Mouse (Mus musculus): ENCODE data around the gene Ddx19a.
"Not testable (repeated sequence)": the region's sequence is repeated elsewhere in the genome, so short reads cannot be mapped to it uniquely, and the experiment has no call there.

The Ddx19a gene

DNA sequence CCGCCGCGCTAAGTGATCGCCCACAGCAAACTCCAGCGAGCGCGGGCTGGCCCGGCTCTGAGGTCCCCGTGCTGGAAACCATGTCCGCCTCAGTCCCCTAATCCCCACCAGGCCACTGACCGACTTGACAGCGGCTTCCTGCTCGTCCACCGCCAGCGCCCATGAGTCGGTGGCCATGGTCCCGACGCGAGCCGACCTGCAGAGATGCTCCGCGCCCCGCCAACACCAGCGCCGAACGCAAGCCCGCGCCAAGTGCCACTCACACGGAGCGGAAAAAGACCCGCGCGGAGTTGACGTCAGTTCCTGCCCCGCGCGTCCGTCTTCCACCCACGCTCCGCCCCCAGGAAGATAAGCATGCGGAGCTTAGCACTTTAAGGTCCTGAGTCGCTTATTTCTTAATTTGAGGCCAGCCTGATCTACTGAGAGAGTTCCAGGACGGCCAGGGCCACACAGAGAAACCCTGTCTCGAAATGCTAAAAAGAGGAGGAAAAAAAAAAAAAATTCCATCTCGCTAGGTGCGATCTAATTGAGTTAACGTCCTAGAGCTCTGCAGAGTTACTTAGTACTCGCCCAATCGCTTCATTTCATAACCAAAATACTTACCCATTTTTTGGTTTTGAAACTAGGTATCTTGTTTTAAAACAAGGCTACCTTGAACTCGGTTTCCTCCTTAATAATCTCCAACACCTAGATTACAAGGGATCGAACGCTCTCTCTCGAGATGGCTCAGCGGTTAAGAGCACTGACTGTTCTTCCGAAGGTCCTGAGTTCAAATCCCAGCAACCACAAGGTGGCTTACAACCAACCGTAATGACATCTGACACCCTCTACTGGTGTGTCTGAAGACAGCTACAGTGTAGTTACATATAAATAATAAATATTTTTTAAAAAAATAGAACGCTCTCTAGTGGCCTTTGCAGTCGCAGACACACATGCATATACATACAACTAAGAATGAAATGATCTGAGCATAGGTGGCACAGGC lies at the start of gene Ddx19a:
Gene Ddx19a (minus strand): TSS at position 254 of the 985 bp plus-strand sequence.
- peak; percentile 78 to 92 for DNase-seq (ENCODE audit: low spot score in 2 of 2)

DNA sequence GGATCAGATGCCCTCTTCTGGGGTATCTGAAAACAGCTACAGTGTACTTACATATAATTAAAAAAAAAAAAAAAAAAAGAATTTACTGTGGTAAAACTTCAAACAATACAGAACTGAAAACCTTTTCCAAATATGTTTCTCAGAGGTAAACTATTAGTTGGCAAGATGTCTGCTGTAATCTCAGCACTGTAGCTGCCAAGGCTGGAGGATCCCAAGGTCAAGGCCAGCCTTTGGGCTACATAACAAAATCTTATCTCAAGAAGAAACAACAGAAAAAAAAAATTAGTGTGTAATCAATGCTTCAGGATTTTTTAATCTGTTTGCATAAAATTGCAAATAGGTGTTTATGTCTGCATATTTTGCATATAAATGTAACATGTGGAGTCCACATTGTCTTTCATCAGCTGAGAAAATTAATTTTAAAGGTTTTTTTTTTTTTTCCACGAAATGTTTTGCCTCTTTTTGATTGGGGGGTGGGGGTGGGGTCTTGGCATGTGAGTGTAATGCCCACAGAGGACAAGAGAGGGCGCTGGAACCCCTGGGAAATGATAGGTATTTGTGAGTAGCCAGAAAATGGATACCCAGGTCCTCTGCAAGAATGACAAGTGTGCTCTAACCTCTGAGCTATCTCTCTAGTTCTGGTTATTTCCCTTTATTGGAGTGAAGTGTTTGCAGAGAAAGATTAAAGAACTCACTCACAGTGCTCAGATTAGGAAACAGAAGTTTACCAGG lies 46.6 kb upstream of the Ddx19a start:
- DNase-seq (ENCODE audit: low spot score in 2 of 2), result no peak

DNA sequence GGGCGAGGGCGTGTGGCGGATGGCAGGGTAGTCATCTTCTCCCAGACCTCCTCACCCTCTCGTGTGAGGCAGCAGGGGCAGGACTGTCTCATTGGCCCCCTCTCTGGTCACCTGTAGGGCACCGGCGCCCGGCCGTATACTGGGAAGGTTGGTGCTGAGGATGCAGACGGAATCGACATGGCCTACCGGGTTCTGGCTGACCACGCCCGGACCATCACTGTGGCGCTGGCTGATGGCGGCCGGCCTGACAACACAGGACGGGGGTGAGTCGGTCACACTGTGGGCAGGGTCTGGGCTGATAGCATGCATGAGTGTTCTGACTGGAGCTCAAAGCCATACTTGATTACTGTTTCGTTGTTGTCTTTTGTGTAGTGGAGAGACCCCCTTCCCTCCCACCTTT lies 44.9 kb upstream of the Ddx19a start:
- DNase-seq (ENCODE audit: low spot score in 2 of 2), result no peak

DNA sequence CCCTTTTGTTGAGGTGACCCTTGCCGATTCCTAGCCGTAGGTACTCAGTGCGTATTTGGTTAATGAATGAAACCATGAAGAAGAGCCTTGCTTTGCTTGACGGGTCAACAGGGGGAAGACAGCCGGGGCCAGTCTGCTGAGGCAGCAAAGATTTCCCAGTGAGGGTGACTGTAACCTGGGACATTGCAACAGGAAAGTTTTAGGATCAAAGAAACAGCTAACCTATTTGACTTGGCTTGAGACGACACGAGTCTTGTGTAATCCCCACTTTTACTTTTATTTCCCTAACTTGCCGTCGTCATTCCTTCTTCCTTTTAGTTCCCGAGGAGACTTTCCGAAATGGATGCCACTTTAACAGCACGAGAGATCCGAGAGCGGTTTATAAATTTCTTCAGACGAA lies 39.0 kb upstream of the Ddx19a start:
- DNase-seq (ENCODE audit: low spot score in 2 of 2), result no peak

DNA sequence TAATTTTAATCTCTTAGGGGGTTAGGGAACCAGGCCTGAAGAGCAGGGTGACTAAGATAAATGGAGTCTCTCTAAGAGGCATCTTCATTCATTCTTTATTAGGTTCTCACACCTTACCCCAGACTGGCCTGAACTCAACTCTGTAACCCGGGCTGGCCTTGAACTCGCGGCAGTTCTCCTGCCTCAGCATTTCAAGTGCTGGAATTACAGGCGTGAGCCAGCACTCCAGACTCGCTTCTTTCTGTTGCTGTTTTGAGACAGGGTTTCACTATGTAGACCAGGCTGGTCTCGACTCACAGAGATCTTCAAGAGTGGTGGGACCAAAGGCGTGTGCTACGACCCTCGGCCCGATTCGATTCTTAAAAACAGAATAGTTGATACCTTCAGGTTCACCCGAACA lies 36.7 kb upstream of the Ddx19a start:
- DNase-seq (ENCODE audit: low spot score in 2 of 2), result peak in 1 of 2 experiments; percentile 68

DNA sequence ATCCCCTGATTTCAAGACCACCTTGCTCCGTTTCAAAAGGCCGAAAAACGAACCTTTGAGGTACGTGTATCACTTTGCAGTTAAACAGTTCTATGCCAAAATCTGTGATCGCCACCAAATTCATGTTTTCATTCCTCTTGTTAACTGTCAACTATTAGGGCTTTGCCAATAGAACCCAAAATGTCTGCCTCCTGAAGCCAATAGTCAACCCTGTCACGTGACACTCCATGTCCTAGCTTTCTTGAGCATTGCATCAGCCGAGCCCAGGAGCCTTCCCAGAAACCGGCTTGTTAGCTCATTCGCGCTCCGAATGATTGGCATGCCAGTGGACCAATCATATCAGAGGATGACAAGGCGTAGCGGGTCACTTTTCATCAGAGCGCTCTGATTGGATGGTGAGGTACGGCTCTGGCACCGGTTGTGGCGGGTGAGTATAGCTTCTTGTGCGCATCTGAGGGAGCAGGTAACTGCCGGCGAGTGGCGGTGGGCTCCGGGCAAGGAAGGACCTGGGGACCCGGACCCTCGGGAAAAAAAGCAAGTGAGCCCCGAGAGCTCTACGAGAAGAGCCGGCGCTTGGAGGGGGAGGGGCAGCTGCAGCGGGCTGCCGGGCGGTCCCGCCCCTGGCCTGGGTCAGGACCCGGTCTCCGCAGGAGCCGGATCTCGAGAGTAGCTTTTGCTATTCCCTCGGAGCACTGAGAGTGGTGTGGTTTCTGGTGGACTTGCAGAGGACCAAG lies 36.0 kb upstream of the Ddx19a start:
- DNase-seq (ENCODE audit: low spot score in 2 of 2), result peak; percentile 94 to 96

DNA sequence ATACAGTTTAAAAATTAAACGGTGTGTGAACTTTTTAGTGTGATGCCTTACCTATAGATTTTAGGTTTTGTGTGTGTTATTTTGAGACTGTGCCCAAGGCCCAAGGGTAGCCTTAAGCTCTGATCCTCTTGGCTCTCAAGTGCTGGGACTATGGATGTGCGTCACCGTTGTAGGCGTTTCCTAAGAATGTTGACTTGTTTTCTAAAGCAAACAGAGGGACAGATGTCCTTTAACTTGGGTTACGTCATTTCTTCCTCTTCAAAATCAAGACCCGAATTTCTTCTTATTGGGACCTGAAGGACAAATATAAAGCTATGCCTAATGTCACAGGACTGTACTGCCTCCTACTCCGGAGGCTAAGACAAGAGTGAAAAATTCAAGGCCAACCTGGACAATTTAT lies 35.3 kb upstream of the Ddx19a start, which contains the start of gene Aars:
Gene Aars (plus strand): TSS at position 229 of the 400 bp plus-strand sequence.
- no peak for DNase-seq (ENCODE audit: low spot score in 2 of 2)

DNA sequence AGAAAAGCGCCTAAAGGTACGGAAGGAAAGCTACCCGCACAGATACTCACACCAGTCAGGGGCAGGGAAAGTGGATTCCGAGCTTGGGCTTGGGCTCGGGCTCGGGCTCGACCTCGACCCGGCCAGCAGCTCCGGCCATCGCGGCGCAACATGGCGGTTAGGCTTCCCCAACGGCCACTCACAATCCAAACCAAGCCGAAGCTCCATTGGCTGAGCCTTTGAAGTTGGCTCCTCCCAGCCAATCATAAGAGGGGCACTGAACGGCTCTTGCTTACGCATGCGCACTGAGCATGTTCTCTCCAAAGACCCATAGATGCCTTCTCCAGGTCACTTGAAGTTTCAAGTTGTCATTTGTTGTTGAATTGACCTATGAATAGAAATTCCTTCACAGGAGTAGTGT lies 34.0 kb upstream of the Ddx19a start, which contains the start of gene Ddx19b:
Gene Ddx19b (minus strand): TSS at position 180 of the 400 bp plus-strand sequence.
- DNase-seq (ENCODE audit: low spot score in 2 of 2), result no peak

DNA sequence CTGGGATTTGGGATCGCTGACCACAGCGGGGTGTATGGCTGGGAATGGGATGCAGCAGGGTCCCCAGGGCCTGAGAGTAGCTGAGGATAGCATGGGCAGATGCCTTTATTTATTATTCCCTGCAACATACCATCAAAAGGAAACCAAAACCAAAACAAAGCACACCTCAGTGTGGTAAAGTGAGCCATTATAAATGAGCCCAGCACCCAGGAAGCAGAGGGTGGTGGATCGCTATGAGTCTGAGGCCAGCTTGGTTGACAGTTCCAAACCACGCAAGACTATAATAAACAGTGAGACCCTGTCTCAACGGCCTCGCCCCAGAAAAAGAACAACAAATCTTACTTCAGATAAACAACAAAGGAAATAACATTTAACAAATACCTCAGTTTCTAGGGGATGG lies 32.4 kb upstream of the Ddx19a start:
- DNase-seq (ENCODE audit: low spot score in 2 of 2), result no peak

DNA sequence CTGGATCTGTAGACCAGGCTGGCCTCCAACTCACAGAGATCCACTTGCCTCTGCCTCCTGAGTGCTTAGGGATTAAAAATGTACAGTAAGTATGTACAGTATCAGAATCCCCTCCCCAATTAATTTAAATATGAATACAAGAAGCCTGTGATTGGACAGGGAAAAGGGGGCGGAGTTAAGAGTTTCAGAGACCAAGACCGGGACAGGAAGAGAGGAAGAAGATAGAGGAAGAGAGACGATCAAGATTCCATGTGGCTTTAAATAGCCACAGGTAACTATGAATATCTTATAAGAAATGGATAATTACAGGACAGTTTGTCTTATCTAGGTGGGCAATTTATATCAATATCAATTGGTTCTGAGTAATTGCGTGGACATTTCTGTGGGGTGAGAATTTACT lies 32.0 kb upstream of the Ddx19a start:
- DNase-seq (ENCODE audit: low spot score in 2 of 2), result no peak

DNA sequence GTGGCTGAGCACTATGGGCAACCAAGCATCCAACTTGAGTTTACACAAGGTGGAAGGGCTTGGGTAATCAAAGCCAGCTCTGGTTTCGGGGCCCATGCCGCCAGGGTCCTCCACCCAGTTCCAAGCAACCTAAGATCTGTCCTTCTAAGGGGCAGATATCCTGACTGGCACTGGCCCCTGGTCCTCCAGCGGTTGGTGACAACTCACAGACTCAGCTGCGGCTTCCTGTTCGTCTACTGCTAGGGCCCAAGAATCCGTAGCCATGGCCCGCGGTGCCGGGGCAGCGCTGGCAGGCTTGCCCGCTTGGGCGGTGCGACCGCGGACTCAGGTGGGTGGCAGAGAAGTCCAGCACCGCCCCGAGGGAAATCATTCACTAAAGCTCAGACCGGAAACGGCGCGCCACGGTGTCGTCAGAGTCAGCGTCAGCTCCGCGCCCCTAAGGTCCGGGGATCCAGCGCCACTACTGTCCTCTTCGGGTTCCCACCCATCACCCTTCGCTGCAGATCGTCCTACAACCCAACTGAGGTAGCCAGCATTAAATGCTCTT lies 29.9 kb upstream of the Ddx19a start:
- DNase-seq (ENCODE audit: low spot score in 2 of 2), result peak; percentile 76 to 88

DNA sequence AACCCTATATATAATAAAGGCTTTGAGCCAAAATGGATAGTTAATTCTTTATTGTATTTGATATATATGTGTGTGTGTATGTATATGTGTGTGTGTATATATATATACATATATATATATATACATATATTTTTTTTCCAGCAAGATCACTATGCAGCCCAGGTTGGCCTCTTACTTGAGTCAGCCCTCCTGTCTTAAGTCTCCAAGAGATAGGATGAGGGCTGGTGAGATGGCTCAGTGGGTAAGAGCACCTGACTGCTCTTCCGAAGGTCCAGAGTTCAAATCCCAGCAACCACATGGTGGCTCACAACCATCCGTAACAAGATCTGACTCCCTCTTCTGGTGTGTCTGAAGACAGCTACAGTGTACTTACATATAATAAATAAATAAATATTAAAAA lies 29.0 kb upstream of the Ddx19a start:
- DNase-seq (ENCODE audit: low spot score in 2 of 2), result not testable (repeated sequence)

DNA sequence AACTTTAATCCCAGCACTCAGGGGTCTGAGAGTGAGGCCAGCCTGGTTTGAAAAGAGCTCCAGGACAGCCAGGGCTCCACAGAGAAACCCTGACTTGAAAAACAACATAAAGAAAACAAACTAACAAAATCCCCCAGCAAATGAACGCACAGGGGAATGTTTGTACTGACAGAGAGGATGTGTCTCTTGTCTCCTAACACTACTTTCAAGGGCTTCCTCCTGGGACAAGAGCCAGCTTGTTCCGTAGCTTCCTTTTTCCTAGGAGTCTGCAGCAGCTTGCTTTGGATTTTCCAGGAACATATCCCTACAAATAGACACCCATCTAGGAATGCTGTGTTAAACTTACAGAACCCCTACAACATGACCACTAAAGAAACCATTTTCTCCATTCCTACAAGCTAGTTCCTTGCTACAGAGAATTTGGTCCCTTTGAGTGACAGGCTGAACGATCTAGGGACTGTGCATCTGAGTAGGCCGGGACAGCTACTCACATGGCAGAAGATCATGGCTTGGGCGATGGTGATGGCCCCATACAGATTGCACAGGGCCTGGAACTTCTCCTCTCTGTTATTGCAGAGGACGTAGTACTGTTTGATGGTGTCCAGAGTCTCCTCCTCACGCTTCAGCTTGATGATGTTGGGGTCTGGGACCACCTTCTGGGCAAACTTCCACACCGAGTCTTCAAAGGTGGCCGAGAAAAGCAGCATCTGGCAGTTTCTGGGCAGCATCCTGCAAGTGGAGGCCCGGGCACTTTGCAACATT lies 12.8 kb upstream of the Ddx19a start:
- not testable (repeated sequence) for DNase-seq (ENCODE audit: low spot score in 2 of 2)

DNA sequence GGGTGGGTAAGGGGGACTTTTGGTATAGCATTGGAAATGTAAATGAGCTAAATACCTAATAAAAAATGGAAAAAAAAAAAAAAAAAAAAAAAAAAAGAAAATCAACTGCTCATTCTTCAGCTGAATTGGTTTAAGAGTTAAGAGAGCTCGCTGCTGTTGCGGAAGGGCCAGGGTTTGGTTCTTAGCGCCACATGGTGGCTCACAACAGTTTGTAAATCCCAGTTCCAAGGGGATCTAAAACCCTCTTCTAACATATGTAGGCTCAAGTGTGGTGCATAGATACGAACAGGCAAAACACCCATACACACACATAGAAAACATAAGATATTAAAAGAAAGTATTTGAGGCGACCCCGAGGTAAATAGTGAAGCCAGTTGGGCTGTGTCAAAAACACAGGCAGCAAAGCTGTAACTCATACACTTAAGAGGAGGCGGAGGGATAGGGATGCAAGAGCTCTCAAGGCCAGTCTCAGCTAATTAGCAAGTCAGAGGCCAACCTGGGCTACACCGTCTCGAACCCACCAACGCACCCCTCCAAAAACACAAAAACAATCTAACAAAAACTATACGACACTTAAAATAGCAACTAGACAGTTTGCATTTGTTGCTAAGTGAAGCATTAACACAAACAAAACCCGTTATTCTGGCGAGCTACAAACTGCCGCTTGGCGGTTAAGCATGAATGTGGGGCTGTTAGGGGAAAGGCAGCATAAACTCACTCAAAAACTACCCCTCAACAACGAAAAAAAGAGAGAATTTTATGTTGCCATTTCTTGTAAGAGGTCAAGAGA lies 764 bp downstream of the Ddx19a start:
- no peak for DNase-seq (ENCODE audit: low spot score in 2 of 2)

DNA sequence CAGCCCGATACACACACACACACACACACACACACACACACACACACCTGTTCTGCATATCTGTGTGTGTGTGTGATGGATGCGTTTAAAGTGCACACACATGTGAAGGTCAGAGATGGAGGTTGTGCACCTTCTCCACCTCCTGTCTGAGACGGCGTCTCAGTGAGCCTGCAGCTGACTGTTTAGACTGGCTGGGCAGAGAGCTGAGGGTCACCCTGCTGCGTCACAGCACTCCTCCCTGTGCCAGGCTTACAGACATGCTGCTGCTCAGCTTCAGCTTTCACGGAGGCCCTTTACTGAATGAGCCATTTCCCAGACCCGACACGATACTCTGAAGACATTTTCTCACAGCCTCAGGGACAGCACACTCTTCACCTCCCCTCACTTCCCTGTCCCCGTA lies 7.6 kb downstream of the Ddx19a start:
- DNase-seq (ENCODE audit: low spot score in 2 of 2), result no peak

DNA sequence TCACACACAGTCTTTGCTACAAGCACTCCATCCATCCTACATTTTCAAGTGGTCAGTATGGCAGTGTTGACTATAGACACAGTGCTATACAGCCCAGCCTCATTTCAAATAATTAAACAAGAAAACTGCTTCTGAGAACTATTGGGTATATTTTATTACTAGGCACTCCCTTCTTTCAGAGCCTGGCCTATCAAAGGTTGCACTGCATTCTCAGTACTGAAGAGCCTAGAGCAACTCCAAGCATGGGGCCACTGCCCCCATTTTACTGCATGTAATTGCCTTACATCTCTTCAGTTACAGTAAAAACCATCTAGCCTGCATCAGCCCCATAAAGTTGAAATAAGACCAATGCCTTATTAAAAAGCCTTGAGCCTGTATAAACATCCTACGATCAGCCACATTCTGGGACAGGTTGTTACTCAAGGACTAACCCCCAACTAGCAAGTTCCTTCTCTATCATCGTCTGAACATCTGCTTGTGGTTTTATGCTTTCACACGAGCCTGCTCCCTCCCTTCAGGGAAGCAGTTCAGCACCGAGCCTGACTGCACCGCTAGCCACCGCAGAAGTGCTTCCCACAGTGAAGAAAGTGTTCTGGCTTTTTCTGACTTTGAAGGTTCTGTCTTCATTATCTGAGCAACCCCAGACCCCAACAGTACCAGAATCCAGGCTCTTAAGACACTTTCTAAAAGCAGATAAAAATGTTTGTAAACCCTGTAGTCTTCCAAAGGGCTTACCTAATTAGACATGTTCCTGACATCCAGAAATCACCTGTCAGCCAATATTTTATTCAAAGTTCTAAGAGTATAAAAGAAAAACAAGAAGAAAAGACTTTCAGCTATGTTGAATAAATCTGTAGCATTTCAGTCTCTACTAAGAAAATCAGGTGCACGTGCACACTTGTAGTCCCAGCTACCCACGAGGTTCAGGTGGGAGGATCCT lies 9.5 kb downstream of the Ddx19a start:
- no peak for DNase-seq (ENCODE audit: low spot score in 2 of 2)

DNA sequence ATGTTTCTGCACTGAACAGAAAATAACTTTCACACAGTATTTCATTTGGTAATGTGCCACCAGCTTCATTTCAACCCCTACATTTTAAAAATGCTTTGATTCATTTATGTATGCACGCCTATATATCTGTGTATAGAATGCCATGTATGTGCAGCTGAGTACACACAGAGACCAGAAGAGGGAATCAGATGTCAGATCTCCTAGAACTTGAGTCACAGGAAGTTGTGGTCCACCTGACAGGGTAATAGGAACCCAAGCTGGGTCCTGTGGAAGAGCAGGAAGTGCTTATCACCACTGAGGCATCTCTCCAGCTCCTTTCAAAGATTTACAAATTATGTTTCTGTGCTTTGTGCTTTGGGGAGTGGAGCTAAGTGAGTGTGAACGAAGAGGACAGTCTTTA lies 16.3 kb downstream of the Ddx19a start:
- DNase-seq (ENCODE audit: low spot score in 2 of 2), result no peak

DNA sequence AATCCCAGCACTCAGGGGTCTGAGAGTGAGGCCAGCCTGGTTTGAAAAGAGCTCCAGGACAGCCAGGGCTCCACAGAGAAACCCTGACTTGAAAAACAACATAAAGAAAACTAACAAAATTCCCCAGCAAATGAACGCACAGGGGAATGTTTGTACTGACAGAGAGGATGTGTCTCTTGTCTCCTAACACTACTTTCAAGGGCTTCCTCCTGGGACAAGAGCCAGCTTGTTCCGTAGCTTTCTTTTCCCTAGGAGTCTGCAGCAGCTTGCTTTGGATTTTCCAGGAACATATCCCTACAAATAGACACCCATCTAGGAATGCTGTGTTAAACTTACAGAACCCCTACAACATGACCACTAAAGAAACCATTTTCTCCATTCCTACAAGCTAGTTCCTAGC lies 19.6 kb downstream of the Ddx19a start:
- DNase-seq (ENCODE audit: low spot score in 2 of 2), result not testable (repeated sequence)

DNA sequence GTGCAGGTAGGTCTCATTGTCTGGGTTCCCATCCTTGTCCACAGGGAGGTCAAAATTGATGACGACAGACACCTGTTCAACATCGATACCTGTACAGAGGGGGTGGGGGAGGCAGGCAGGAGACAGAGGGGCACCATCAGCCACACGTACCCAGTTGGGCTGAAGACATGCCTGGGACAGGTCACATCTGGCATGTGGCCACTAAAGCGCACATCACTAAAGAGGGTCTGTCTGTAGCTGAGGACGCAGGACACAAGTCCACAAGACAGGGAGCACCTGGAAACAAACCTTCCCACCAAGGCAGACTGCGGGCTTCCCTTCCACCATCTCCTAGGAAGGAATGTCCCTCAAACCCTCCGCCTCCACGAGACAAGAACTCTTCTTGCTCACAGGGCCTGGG lies 21.1 kb downstream of the Ddx19a start:
- DNase-seq (ENCODE audit: low spot score in 2 of 2), result not testable (repeated sequence)
